Mouse (Mus musculus) urinary bladder, postnatal 36 days (tissue): ENCODE data around the gene Nadsyn1.
A peak's percentile ranks its signal among the peaks of the same experiment; 100 is the strongest.

ENCODE experiments used
- DNase-seq, 2 experiments: peaks; one replicate each; pipeline ENCODE4 v3.0.0; 2022; ENCODE audit warnings: low spot score in 2 of 2, mixed read lengths in 1 of 2

Gene Nadsyn1

GRCm38 (mm10) chr7:143822375-143823265, at the start of gene Nadsyn1, which contains the start of gene Dhcr7:
Gene Nadsyn1 (minus strand): TSS chr7:143822849.
Gene Dhcr7 (plus strand): TSS chr7:143823145.
- peak; percentile 98 to 99 for DNase-seq

GRCm38 (mm10) chr7:143868874-143869273, 46.2 kb upstream of the Nadsyn1 start:
- no peak for DNase-seq

DNA sequence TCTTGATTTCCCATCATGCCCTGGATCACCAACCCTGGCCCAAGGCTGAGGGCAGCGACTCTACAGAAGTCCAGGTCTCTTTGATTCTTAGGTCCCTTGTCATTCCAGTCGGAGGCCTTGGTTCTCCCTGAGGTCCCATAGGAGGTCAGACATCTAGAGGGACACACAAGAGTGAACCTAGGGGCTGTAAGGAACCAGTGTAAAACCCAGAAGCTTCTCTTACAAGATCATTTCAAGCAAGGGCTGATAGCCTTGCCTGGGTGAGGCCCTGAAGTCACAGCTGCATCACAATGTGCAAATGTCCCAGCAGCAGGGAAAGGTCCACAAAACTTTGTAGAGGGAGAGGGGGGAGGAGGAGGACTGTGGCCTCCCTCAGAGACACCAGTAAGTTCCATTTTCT, 43.9 kb upstream of the Nadsyn1 start, which contains the start of gene Gm498:
TSS of gene Gm498 (plus strand) at position 301 of the 400 bp plus-strand sequence.
- DNase-seq: no peak

DNA sequence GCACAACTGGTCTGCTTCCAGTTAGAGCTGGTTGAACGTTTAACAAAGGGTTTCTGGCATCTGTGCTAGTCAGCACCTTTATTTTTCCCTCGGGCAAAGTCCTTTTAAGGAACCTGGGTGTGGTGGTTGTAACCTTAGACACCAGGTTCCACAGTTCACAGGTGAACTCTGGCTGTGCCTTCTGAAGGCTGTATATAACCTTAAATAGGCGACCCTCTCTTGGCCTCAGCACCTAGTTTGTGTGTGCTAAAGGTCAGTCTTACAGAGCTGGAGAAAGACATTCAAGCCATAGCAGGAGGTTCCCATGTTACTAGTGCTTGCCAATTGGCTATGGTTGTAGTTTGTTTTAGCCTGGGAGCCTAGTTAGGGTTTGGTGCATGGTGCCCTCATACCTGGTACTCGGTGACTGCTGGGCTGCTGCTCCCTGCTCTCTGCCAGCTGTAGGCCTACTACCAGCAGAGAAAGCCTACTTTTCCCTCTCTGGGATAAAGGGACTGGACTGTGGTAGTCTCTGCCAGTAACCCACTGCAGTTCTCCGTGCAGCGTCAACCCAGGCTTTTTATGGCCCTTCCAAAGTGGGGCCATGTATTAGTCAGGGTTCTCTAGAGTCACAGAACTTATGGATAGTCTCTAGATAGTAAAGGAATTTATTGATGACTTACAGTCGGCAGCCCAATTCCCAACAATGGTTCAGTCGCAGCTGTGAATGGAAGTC, 26.3 kb upstream of the Nadsyn1 start:
- DNase-seq: no peak

DNA sequence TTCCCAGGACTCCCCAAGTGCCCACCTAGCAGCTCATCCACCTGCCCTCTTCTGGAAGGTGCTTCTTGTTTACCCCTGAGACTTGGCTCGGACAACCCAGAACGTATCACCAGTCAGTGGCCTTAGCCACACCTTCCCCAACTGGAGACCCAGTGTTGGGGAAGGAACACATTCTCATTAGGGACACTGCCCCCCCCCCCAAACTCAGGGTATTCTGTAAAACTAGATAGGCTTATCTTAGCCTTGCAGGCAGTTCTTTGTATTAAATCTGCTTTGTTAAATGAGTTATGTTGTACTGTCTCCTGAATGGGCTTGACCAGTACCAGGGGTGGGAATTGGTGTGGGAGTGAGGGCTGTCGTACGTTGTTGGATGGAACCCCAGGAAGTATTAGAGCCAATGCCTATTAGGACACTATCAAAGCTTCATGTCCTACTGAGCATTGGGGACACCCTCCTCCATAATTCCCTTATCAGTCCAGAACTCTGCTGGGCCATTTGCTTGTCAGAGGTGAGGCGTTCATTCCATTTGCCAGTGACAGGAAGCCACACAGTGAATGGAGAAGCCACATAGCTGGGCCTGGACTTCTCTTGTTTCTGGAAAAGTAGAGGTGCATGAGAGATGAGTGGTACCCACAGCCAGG, 25.6 kb upstream of the Nadsyn1 start:
- no peak for DNase-seq

- DNase-seq: no peak
These were observed 18.7 kb upstream of the Nadsyn1 start for GRCm38 (mm10) chr7:143841301-143841700.

- no peak for DNase-seq
These were observed 17.5 kb upstream of the Nadsyn1 start for GRCm38 (mm10) chr7:143840121-143840520.

DNA sequence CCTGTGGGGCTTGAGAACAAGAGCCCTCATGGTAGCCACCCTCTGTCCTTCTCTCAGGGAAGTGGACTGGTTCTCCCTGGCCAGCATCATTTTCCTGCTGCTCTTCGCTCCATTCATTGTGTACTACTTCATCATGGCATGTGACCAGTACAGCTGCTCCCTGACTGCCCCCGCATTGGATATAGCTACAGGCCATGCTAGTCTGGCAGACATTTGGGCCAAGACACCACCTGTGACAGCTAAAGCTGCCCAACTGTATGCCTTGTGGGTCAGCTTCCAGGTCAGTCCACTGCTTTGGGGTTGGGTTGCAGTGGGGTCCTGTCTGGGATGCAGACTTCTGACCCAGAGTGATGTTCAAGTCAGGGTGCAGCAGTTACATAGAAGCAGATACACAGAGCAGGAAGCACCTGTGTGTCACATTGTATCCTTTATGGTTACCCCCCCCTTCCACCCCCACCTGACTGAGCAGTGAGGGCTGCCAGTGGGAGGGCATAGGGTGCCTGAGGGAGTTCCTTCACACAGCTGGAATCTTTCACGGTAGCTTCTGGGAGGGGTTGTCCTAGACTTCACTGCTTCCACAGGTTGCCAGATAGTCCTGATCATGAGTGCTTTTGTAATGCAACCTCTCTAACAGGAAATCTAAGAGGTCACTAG, 15.2 kb upstream of the Nadsyn1 start:
- no peak for DNase-seq

DNA sequence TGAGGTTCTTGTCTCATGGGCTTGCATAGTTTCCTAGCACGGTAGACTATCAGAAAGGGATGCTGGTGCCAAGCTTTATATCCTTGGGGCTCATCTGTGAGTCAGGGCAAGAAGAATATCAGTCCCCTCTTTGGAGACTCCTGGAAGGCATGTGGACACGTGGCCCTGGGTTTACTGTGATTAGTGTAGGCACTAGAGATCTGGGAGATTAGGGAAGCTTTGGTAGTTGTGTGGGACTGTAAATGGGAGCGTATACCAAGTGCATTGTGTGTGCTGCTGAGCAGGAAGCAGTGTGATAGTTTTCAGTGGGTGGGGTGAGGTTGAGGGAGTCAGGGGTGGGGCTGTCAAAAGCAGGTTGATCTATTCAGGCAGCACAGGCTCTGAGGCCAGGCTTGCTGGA, 12.3 kb upstream of the Nadsyn1 start:
- DNase-seq: no peak

DNA sequence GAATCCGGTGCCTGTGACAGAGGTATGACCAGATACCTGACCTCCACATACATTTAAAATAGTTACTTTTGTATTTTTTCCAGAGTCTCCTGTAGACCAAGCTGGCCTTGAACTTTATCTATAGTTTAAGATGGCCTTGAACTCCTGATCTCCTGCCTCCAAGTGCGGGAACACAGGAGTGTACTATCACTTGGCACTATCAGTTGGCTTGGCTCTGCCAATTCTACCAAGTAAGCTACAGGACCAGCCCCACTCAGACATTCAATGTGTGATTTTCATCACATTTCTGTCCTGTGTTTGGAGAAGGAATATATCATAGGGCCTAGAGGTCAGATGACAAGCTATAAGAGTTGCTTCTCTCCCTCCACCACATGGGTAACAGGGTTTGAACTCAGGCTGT, 11.7 kb upstream of the Nadsyn1 start:
- DNase-seq: no peak

DNA sequence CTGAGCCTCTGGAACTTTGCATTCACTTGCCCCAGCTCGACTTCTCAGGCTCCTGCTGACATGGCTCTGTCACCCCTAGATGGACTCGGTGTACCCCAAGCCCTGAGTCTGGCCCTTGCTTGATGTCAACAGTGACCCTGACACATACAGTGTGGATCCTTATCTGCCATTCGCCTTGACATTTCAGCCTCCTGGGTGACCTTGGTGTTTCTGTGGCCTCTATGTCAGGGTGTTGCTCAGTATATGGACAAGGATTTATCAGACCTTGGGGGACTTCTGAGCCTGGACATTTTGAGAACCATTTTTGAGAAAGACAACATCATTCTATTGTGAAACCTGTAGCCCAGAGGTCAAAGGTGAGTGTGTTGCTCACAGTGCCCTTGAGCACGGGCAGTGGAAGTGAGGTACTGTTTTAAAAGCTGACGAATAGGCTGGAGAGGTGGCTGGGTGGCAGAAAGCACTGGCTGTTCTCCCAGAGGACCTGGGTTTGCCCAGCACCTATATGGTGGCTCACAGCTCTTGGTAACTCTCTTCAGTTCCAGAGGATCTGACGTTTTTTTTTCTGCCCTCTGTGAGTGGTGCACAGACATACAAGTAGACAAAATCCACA, 11.0 kb upstream of the Nadsyn1 start:
- no peak for DNase-seq

DNA sequence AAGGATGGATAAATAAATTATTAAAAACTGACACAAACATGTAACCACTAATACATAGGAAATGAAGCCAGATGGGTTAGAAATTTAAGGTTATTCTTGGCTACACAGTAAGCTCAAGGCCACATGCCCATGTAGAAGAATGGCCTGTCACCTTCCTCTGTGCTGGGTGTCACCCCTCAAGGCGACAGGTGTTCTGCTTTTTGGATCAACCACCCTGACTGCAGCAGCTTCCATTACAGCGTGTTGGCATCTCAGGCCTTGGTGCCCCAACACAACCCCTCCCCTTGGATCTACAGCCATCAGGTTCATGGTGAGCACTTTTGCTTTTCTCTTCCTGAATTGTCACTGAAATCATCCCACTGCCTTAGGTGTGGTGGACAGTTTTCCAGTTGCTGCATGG, 10.0 kb upstream of the Nadsyn1 start:
- DNase-seq: no peak

DNA sequence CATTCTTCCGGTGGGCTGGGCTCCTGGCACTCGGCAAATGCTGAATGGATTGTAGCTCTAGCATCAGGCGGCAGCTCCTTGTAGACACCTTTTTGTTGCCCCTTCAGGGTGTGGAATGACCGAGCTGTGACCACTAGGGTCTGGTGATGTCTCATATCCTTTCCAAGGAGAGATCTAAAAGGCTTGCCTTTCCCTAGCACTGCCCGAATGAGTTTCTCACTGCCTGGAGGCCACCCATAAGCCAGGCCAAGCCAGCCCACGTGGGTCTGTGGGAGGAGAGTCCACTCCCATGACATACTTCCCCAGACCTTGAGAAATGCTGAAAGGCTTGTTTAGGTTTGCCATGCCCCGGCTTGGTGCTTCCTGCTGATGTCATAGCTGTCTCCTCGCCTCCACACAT, 9.5 kb upstream of the Nadsyn1 start:
- peak; percentile 26 to 43 for DNase-seq

DNA sequence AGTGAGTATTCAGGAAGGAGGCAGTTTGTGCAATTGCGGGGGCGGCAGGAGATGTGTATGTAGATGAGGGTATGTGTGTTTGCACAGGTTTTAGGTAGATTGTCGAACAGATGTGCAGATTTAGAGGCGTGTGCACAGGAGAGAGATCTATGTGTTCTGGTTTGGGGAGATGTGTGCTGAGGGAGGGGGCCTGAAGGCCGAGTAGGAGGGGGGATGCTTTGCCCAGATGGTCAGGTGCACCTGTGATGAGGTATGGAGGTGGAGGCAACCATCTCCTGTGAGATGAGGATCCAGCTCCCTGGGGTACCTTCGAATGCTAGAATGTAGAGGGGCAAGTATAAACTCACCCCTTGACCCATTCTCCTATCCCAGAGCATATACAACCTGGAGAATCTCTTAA, 7.8 kb upstream of the Nadsyn1 start:
- no peak for DNase-seq

GRCm38 (mm10) chr7:143829504-143830331, 7.1 kb upstream of the Nadsyn1 start:
- peak; percentile 91 to 94 for DNase-seq

GRCm38 (mm10) chr7:143826985-143827384, 4.3 kb upstream of the Nadsyn1 start:
- DNase-seq: no peak

GRCm38 (mm10) chr7:143823266-143823605, 587 bp upstream of the Nadsyn1 start:
- DNase-seq: no peak

DNA sequence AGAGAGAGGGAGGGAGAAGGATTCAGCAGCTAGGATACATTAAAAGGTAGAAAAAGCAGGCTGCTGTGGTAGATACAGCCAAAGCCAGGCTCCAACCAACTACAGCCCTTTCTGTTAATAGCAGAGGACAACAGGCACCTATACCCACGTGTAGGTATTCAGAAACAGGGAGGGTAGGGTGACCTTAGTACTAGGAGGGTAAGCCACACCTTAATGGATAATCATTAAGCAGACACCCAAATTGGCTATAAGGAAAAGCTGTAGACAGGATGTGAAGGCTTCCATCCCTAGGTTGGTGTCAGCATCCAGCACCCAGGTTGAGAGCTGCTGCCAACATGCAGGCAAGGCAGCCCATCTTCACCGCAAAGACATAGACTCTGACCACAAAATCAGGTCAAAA, 1.4 kb downstream of the Nadsyn1 start:
- DNase-seq: no peak

DNA sequence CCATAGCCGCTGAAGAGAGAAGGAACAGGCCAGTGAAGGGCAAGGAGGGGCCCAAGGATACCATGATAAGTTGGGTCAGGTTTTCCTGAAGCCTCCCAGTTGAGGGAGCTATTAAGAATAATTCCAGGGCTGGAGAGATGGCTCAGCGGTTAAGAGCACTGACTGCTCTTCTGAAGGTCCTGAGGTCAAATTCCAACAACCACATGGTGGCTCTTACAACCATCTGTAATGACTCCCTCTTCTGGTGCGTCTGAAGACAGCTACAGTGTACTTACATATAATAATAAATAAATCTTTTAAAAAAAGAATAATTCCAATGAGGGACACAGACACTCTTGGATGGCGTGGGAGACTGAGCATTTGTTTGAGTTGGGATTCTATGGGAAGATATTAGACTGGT, 3.4 kb downstream of the Nadsyn1 start:
- no peak for DNase-seq

- no peak for DNase-seq
These were observed 13.7 kb downstream of the Nadsyn1 start for GRCm38 (mm10) chr7:143808909-143809308.

DNA sequence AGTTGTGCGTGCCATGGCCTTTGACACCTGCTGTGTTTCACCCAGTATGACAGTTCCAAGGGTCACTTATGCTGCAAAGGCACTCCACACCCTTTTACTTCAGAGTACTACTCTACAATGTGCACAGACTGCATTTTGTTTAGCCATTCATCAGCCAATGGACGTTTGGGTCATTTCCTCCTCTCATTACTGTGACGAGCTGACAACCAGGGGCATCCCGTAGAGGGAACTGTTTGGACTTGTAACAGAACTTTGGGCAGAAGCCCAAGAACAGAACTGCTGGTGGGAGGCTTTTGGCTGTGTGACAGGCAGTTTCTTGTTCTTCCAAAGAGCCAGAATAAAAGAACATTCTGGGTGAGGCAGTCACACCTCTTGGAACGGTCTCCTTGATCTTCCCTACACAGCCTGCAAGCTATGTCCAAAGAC, 17.4 kb downstream of the Nadsyn1 start:
- no peak for DNase-seq
